Mouse (Mus musculus) 3T3-L1 (cell line): ENCODE measurements at regions not wholly inside any gene's neighbourhood (a gene's known extent, or its start where the extent isn't known, plus 50 kb on each side); places are given as distances from the start of the nearest gene placed in this dataset.

Experiments used
- DNase-seq: peaks from one replicate; pipeline ENCODE4 v3.0.0-alpha.2; 2015; ENCODE audit warnings: low read depth, low spot score

GRCm38 (mm10) chr3:33717317-33717716, 82.3 kb upstream of the Ttc14 start:
- no peak for DNase-seq

GRCm38 (mm10) chr3:33727915-33728314, 71.7 kb upstream of the Ttc14 start:
- no peak for DNase-seq

DNA sequence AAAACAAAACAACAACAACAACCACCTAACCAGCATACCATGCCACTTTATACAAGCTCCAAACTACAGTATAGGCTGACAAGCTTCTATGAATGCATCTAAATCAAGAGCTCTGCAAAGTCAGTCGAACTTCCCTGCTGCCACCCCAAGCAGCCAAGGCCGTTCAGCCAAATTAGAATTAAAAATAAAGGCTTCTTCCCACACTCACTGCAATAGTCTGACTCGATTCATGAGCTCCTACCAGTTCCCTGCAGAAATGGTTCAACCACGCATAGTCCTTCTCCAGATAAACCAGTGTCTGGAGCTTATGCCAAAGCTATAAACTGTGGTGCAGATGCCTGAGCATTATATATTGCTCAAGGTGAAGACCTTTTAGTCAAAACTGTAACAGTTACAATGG, 69.3 kb upstream of the Ttc14 start:
- no peak for DNase-seq

GRCm38 (mm10) chr3:33737496-33737895, 62.1 kb upstream of the Ttc14 start:
- DNase-seq = no peak

GRCm38 (mm10) chr3:33742138-33742537, 57.5 kb upstream of the Ttc14 start:
- peak; percentile 45 for DNase-seq
